Mouse (Mus musculus): ENCODE measurements around the gene Ifitm7. TPM values are rescaled to one million over a fixed set of nuclear protein-coding genes. Genes with fewer than 3 reads are reported as not detected.
"Not testable (repeated sequence)": the region's sequence is repeated elsewhere in the genome, so short reads cannot be mapped to it uniquely, and the experiment has no call there.

Gene Ifitm7
- total RNA-seq, 2 experiments from 2014 or later, result 1.0 to 1.7 TPM

- no peak for DNase-seq (ENCODE audit: low spot score in 2 of 2)
- intact Hi-C loops (cut with DNase I), result loop anchor here (2.0 to 5.0 kb wide), 3 partner anchors 45 to 101 kb away; partner anchors contain the start of genes Mpv17l and Pdxdc1
These were observed 503 bp downstream of the Ifitm7 start for GRCm38 (mm10) chr16:13986197-13986573.

- no peak for DNase-seq (ENCODE audit: low spot score in 2 of 2)
- intact Hi-C loops (cut with DNase I), result no loop called here
These were observed 3.5 kb downstream of the Ifitm7 start for GRCm38 (mm10) chr16:13983161-13983560.

DNA sequence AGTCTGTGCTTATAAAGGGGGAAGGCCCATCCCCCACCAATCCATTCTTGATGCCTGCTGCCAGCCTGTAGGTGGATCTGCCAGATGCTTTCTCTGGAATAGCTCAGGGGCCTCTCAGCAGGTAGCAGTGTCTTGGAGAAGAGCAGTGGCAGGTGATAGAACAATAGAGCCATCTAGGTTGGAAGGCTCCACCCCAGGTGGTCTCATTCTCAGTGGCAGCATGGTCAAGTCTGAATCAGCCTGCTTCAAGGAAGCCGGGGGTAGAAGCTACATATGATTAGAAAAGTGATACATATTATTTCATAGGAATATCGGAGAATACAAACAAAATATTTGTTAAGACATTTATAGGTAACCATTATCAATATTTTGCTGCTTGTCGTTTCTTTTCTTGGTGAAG, 5.0 kb downstream of the Ifitm7 start:
- intact Hi-C loops (cut with DNase I); DNase-seq (ENCODE audit: low spot score in 2 of 2): not testable (repeated sequence)

DNA sequence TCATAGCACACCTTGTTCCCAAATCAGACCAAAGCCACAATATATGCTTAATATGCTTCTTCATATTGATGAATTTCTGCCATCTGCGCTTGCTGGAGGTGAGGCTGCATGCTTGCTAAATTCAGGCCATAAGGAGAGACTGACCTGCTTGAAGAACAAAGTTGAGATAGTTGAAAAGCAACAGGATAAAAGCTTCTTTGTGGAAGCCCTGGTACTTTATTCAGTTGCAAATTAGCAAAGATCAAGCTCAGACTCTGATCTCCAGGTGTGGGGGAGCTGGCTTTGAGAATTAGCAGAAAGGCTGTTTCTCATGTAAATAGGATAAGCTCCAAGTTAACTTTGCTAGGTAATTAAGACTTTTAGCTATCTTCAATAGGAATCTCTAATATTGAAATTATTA, 9.7 kb downstream of the Ifitm7 start:
- intact Hi-C loops (cut with DNase I); DNase-seq (ENCODE audit: low spot score in 2 of 2): not testable (repeated sequence)

DNA sequence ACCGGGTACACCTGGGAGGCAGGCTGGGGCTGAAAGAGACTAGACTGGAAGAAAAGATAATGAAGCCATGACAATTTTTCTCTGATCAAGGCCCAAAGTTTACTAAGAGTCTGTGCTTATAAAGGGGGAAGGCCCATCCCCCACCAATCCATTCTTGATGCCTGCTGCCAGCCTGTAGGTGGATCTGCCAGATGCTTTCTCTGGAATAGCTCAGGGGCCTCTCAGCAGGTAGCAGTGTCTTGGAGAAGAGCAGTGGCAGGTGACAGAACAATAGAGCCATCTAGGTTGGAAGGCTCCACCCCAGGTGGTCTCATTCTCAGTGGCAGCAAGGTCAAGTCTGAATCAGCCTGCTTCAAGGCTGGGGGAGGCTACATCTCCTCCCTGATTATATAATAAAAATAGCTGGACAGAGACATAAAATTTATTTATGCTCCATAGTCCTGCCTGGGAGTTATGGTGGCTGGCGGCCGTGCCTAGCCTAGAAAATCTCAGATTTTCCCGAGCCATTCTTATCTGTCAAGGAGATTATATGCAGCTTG, 10.3 kb downstream of the Ifitm7 start:
- DNase-seq (ENCODE audit: low spot score in 2 of 2); intact Hi-C loops (cut with DNase I): not testable (repeated sequence)

DNA sequence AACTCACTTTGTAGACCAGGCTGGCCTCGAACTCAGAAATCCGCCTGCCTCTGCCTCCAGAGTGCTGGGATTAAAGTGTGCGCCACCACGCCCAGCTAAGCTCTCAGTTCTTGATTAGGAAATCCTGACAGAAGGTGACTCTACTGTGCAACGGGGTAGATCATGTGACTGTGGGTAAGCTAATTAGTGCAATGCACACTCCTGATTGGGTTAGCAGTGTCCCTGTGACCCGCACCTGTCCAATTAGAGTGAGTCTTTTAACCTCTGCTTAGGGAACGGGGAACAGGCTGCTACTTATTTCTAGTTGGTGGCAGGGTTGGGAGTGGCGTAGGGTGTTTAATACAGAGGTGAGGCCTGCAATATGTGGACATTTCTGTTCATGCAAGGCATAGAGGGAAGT, 14.6 kb downstream of the Ifitm7 start:
- no peak for DNase-seq (ENCODE audit: low spot score in 2 of 2)
- intact Hi-C loops (cut with DNase I), result no loop called here

- DNase-seq (ENCODE audit: low spot score in 2 of 2), result no peak
These were observed 17.6 kb downstream of the Ifitm7 start for GRCm38 (mm10) chr16:13969096-13969495.

DNA sequence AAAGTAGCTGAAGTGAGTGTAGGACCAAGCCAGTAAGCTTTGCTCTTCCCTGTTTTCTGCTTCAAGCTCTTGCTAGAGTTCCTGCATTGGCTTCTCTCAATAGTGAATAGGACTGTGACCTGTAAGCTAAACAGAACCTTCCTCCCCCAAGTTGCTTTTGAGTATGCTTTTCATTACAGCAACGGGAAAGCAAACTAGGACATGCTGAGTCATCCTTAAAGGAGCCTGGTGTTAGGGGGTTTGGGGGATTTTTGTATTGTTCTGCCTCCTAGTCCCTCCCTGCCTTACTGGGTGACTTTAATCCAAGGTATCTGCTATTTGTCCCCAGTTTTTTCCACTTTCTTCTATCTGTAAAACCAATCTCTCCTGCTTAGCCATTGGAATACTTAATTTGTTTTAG, 24.6 kb downstream of the Ifitm7 start:
- no peak for DNase-seq (ENCODE audit: low spot score in 2 of 2)
- intact Hi-C loops (cut with DNase I), result no loop called here

More at GRCm38 (mm10) chr16:13969096-13969495, 17.6 kb downstream of the Ifitm7 start:
- intact Hi-C loops (cut with DNase I), result no loop called here

DNA sequence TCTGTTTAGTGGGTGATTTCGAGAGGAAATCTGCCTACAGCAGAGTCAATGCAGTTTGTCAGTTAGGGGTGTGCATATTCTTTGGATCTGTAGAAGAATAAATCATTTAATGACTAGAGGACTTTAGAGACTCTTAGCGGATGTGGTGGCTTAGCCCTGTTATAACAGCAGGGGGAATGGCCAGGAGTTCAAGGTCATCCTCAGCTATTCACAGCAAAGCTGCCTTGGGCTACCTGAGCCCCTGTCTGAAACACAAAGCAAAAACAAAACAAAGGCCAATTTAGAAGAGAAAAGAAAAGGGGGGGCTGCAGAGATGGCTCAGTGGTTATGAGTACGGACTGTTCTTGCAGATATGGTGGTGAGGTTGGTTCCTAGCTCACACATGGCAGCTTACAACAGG, 35.4 kb downstream of the Ifitm7 start:
- no peak for DNase-seq (ENCODE audit: low spot score in 2 of 2)
- intact Hi-C loops (cut with DNase I), result no loop called here

DNA sequence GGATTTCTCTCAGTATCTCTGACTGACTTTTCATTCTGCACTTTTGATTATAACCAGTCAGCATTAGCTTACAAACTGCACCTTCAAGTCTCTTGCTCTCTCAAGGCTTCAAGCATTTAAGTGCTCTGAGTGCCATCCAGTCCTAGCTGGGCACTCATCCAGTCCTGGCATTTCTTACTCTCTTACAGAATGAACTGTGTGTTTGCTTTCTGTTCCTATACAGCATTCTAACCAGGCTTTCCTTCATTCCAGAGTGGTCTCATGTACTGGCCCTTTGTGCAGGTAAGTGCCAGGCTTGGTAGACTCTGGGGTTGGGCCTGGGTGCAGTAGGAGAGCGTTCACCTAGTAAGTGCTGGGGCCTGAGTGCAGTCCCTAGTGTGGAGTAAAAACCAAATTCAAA, 40.4 kb downstream of the Ifitm7 start:
- no peak for DNase-seq (ENCODE audit: low spot score in 2 of 2)
- intact Hi-C loops (cut with DNase I), result no loop called here

- intact Hi-C loops (cut with DNase I), result no loop called here
- DNase-seq (ENCODE audit: low spot score in 2 of 2), result no peak
These were observed 41.5 kb downstream of the Ifitm7 start for GRCm38 (mm10) chr16:13945153-13945552.

- intact Hi-C loops (cut with DNase I), result loop anchor here (5.0 kb wide), 1 partner anchor 163 kb away; no protein-coding TSS in a partner anchor
- no peak for DNase-seq (ENCODE audit: low spot score in 2 of 2)
These were observed 41.9 kb downstream of the Ifitm7 start for GRCm38 (mm10) chr16:13944752-13945151.

DNA sequence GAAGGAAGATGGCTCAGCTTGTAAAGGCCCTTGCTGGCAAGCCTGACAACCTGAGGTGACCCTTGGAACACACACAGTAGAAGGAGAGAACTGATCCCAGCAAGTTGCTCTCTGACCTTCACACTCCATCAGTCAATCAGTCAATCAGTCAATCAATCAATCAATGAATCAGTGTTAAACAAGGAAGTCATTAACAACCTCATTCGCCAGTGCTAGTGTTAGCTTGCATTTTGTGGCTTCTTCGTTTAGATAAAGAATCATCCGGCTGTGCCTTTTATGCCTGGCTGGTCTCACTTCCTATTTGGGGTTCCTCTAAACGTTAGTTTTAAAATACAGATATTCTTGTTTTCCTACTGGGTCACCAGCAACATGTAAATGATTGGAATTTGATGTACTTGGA, 42.5 kb downstream of the Ifitm7 start:
- intact Hi-C loops (cut with DNase I), result loop anchor here (5.0 kb wide), 1 partner anchor 163 kb away; no protein-coding TSS in a partner anchor
- DNase-seq (ENCODE audit: low spot score in 2 of 2), result no peak

DNA sequence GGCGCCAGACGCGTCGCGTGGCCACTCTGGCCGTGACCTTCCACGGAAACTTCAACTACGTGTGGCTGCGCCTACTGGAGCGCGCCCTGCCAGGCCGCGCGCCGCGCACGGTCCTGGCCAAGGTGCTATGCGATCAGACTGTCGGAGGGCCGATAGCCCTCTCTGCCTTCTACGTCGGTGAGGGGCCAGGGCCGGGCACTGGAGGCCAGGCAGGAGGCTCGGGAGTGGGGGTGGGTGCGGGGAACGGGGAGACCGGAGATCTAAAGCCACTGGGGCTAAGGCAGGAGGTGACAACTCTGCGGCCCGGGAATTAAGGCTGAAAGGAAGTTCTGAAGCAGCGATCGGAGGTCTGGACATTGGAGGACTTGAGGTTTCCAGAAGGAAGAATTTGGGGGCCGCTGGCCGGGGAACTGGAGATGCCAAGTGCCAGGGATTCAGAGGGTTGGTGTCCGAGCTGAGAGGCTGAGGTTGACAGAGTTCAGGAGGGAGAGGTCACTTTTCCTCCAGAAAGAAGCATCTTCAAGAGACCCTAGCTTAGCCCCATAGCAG, 45.8 kb downstream of the Ifitm7 start:
- intact Hi-C loops (cut with DNase I), result loop anchor here (2.0 to 5.0 kb wide), 2 partner anchors 46 to 166 kb away; partner anchors contain the start of genes 2900011O08Rik and Ifitm7
- DNase-seq (ENCODE audit: low spot score in 2 of 2), result no peak

GRCm38 (mm10) chr16:13940139-13940846, 46.4 kb downstream of the Ifitm7 start:
- peak; percentile 83 to 93 for DNase-seq (ENCODE audit: low spot score in 2 of 2)
- intact Hi-C loops (cut with DNase I), result loop anchor here (2.0 to 5.0 kb wide), 2 partner anchors 47 to 167 kb away; partner anchors contain the start of genes 2900011O08Rik and Ifitm7

Other genes starting within 250 kb of the Ifitm7 start
- gene Rrn3, start 206.2 kb downstream of the Ifitm7 start, total RNA-seq (2021), result 10 to 100 TPM; 47.3 to 49.0 TPM
- 10 to 100 TPM; 89.9 to 97.1 TPM for gene Ntan1, start 168.0 kb downstream of the Ifitm7 start, total RNA-seq (2021)
- gene Pdxdc1, start 83.8 kb downstream of the Ifitm7 start, total RNA-seq (2021), result 10 to 100 TPM; 64.9 to 74.6 TPM
- 10 to 100 TPM; 64.8 to 68.0 TPM for gene Mpv17l, start 83.7 kb downstream of the Ifitm7 start, total RNA-seq (2021)
- 100 to 1,000 TPM; 262 to 285 TPM for gene 2900011O08Rik, start 284 bp downstream of the Ifitm7 start, total RNA-seq (2021)
- 10 to 100 TPM; 16.2 to 17.5 TPM for gene Nde1, start 176.4 kb upstream of the Ifitm7 start, total RNA-seq (2021)
- gene Marf1, start 176.5 kb upstream of the Ifitm7 start, total RNA-seq (2021), result 100 to 1,000 TPM; 128 to 135 TPM

Measured in left cerebral cortex, postnatal 25 days (tissue).